23 mouse cellular contexts compared by ENCODE assay signal in genomic region chr11:101726765-101727164, GRCm38 (mm10). TPM values are rescaled to one million over a fixed set of nuclear protein-coding genes. Genes with fewer than 3 reads are reported as not detected.
A peak's percentile ranks its signal among the peaks of the same experiment; 100 is the strongest.
DNase-seq lines count a peak whose midpoint lies in the region; ATAC-seq and TF ChIP-seq lines count a peak whose summit lies in the region.
"Had no signal": no experiment of that assay in that cellular context is flagged by ENCODE, and none has a peak within 500 bp of the region (broad histone marks: within the 10 kb centered on the region; RNA-seq: fewer than 3 reads in every experiment).

No protein-coding gene starts in this region.

- H3K27me3 ChIP-seq in midbrain, embryonic 10.5 days (ENCODE audit: low read depth, poor library complexity, severe bottlenecking): no peaks in the 10 kb centered on the region
- no peaks in the 10 kb centered on the region for H3K27me3 ChIP-seq in midbrain, embryonic 16.5 days (ENCODE audit: control insufficient read depth, insufficient read depth, low read depth, low read length)
- H3K27me3 ChIP-seq in forebrain, embryonic 15.5 days: no peaks in the 10 kb centered on the region
- H3K27me3 ChIP-seq in limb, embryonic 13.5 days: no peaks in the 10 kb centered on the region
- no peaks in the 10 kb centered on the region for H3K27me3 ChIP-seq in heart, adult 2 months (ENCODE audit: control insufficient read depth, insufficient read depth, low read length)
- no peaks in the 10 kb centered on the region for H3K27me3 ChIP-seq in lung, postnatal 0 days (replicated peaks; ENCODE audit: insufficient read depth, low read length)
- H3K27me3 ChIP-seq: heart, embryonic 13.5 days; intestine, embryonic 15.5 days; kidney, embryonic 15.5 days; limb, embryonic 15.5 days; liver, embryonic 15.5 days had no signal

- TF ChIP-seq EP300 in heart, adult 2 months (IDR thresholded peaks at IDR 0.05; ENCODE audit: insufficient read depth, low read depth, low read length): no peak
- no peak for TF ChIP-seq EP300 in lung, postnatal 0 days (IDR thresholded peaks at IDR 0.05)

- no peaks in the 10 kb centered on the region for H3K36me3 ChIP-seq in midbrain, embryonic 10.5 days
- H3K36me3 ChIP-seq in midbrain, embryonic 16.5 days (ENCODE audit: control insufficient read depth, insufficient read depth, low read length): no peaks in the 10 kb centered on the region
- H3K36me3 ChIP-seq in forebrain, embryonic 15.5 days: no peaks in the 10 kb centered on the region
- no peaks in the 10 kb centered on the region for H3K36me3 ChIP-seq in limb, embryonic 13.5 days
- no peaks in the 10 kb centered on the region for H3K36me3 ChIP-seq in heart, adult 2 months (ENCODE audit: control insufficient read depth, insufficient read depth, low read length)
- H3K36me3 ChIP-seq in lung, postnatal 0 days (ENCODE audit: insufficient read depth, low read length): no peaks in the 10 kb centered on the region
- H3K36me3 ChIP-seq: G1E; heart, embryonic 13.5 days; intestine, embryonic 15.5 days; kidney, embryonic 15.5 days; limb, embryonic 15.5 days; liver, embryonic 15.5 days had no signal

- H3K9ac ChIP-seq in midbrain, embryonic 16.5 days (ENCODE audit: low read depth, low read length): no peak overlapping the region
- no peak overlapping the region for H3K9ac ChIP-seq in forebrain, embryonic 15.5 days (replicated peaks)
- 0 out of 2 replicates have a peak overlapping the region, but pooled peaks have one; percentile 26 for H3K9ac ChIP-seq in limb, embryonic 13.5 days
- no peak overlapping the region for H3K9ac ChIP-seq in heart, adult 2 months (ENCODE audit: low read depth, low read length)
- no peak overlapping the region for H3K9ac ChIP-seq in lung, postnatal 0 days (replicated peaks; ENCODE audit: low read depth)
- H3K9ac ChIP-seq: heart, embryonic 13.5 days; intestine, embryonic 15.5 days; kidney, embryonic 15.5 days; limb, embryonic 15.5 days; liver, embryonic 15.5 days had no signal

- no peak overlapping the region for H3K4me2 ChIP-seq in midbrain, embryonic 16.5 days (ENCODE audit: low read length)
- H3K4me2 ChIP-seq in forebrain, embryonic 15.5 days (replicated peaks): no peak overlapping the region
- no peak overlapping the region for H3K4me2 ChIP-seq in limb, embryonic 13.5 days (replicated peaks)
- no peak overlapping the region for H3K4me2 ChIP-seq in lung, postnatal 0 days (replicated peaks; ENCODE audit: low read depth, low read length)
- H3K4me2 ChIP-seq: heart, embryonic 13.5 days; intestine, embryonic 15.5 days; kidney, embryonic 15.5 days; limb, embryonic 15.5 days; liver, embryonic 15.5 days had no signal

- H3K4me1 ChIP-seq in midbrain, embryonic 10.5 days: peaks cover 10% of the 10 kb centered on the region
- no peaks in the 10 kb centered on the region for H3K4me1 ChIP-seq in midbrain, embryonic 16.5 days (ENCODE audit: control insufficient read depth, insufficient read depth, low read length)
- peaks cover 18% of the 10 kb centered on the region for H3K4me1 ChIP-seq in forebrain, embryonic 15.5 days
- no peaks in the 10 kb centered on the region; the same call in 1 of the 2 replicates for H3K4me1 ChIP-seq in limb, embryonic 13.5 days
- no peaks in the 10 kb centered on the region for H3K4me1 ChIP-seq in heart, adult 2 months (ENCODE audit: control insufficient read depth, insufficient read depth, low read length)
- no peaks in the 10 kb centered on the region for H3K4me1 ChIP-seq in lung, postnatal 0 days (ENCODE audit: insufficient read depth, low read depth, low read length)
- H3K4me1 ChIP-seq: heart, embryonic 13.5 days; intestine, embryonic 15.5 days; kidney, embryonic 15.5 days; limb, embryonic 15.5 days; liver, embryonic 15.5 days had no signal

- H3K79me2 ChIP-seq in heart, adult 2 months (replicated peaks; ENCODE audit: control insufficient read depth, insufficient read depth, low read length): no peaks in the 10 kb centered on the region

- DNase-seq in embryo, embryonic 10 days (ENCODE audit: low spot score): peak; percentile 29
- no peak for DNase-seq in embryo, embryonic 10.5 days (ENCODE audit: low spot score)
- no peak for DNase-seq in midbrain, embryonic 10.5 days (ENCODE audit: low spot score)
- no peak for DNase-seq in heart, adult 2 months
- DNase-seq in lung, postnatal 0 days (ENCODE audit: low spot score): no peak
- DNase-seq: adrenal gland, postnatal 14 days; cerebellum, adult 11 months; cerebellum, postnatal 14 days; heart, postnatal 36 days; kidney, postnatal 4 days; right cerebral cortex, postnatal 4 days; thymus, adult 2 months had no signal

- TF ChIP-seq POLR2A in heart, adult 2 months (IDR thresholded peaks at IDR 0.05; ENCODE audit: insufficient read depth, low read depth, low read length): no peak

- no peaks in the 10 kb centered on the region for H3K9me3 ChIP-seq in midbrain, embryonic 10.5 days (replicated peaks)
- no peaks in the 10 kb centered on the region for H3K9me3 ChIP-seq in midbrain, embryonic 16.5 days (replicated peaks; ENCODE audit: control insufficient read depth, low read length, poor library complexity, severe bottlenecking)
- H3K9me3 ChIP-seq in forebrain, embryonic 15.5 days: no peaks in the 10 kb centered on the region
- no peaks in the 10 kb centered on the region for H3K9me3 ChIP-seq in limb, embryonic 13.5 days
- no peaks in the 10 kb centered on the region for H3K9me3 ChIP-seq in lung, postnatal 0 days (ENCODE audit: low read length)
- H3K9me3 ChIP-seq: G1E; heart, embryonic 13.5 days; intestine, embryonic 15.5 days; kidney, embryonic 15.5 days; limb, embryonic 15.5 days; liver, embryonic 15.5 days had no signal

- intact Hi-C loops in heart, adult 2 months (cut with DNase I): no loop called here

- 40% methylated on average over 2 of the region's 2 CpGs for WGBS in midbrain, embryonic 10.5 days
- 35% methylated on average over 2 of the region's 2 CpGs for whole genome bisulfite sequencing in midbrain, embryonic 16.5 days
- WGBS in forebrain, embryonic 15.5 days: 18% methylated on average over 2 of the region's 2 CpGs
- WGBS in limb, embryonic 13.5 days: 13% methylated on average over 2 of the region's 2 CpGs
- WGBS in heart, adult 2 months: 71% methylated on average over 2 of the region's 2 CpGs
- WGBS in lung, postnatal 0 days: 50% methylated on average over 2 of the region's 2 CpGs

- no peak for TF ChIP-seq CTCF in heart, adult 2 months (IDR thresholded peaks at IDR 0.05)
- TF ChIP-seq CTCF in lung, postnatal 0 days (IDR thresholded peaks at IDR 0.05): no peak

- peak overlapping the region; percentile 46 for H3K27ac ChIP-seq in midbrain, embryonic 10.5 days (replicated peaks)
- no peak overlapping the region for H3K27ac ChIP-seq in midbrain, embryonic 16.5 days (ENCODE audit: low read length)
- peak overlapping the region; percentile 90 for H3K27ac ChIP-seq in forebrain, embryonic 15.5 days (replicated peaks)
- no peak overlapping the region for H3K27ac ChIP-seq in limb, embryonic 13.5 days
- no peak overlapping the region for H3K27ac ChIP-seq in heart, adult 2 months
- H3K27ac ChIP-seq in lung, postnatal 0 days (ENCODE audit: low read length): no peak overlapping the region
- H3K27ac ChIP-seq: heart, embryonic 13.5 days; intestine, embryonic 15.5 days; kidney, embryonic 15.5 days; limb, embryonic 15.5 days; liver, embryonic 15.5 days had no signal

- H3K4me3 ChIP-seq in midbrain, embryonic 10.5 days: no peak overlapping the region
- H3K4me3 ChIP-seq in midbrain, embryonic 16.5 days (ENCODE audit: low read depth, low read length): no peak overlapping the region
- no peak overlapping the region for H3K4me3 ChIP-seq in forebrain, embryonic 15.5 days
- no peak overlapping the region for H3K4me3 ChIP-seq in limb, embryonic 13.5 days
- no peak overlapping the region for H3K4me3 ChIP-seq in heart, adult 2 months
- H3K4me3 ChIP-seq in lung, postnatal 0 days (ENCODE audit: low read depth, low read length): no peak overlapping the region
- H3K4me3 ChIP-seq: heart, embryonic 13.5 days; intestine, embryonic 15.5 days; kidney, embryonic 15.5 days; limb, embryonic 15.5 days; liver, embryonic 15.5 days had no signal

- no peak for ATAC-seq in midbrain, embryonic 16.5 days
- ATAC-seq in forebrain, embryonic 15.5 days (replicated peaks): peak; percentile 66
- ATAC-seq in limb, embryonic 13.5 days (ENCODE audit: low FRiP score, low read depth): no peak
- no peak for ATAC-seq in lung, postnatal 0 days
- ATAC-seq: CD4-positive, CD25-positive, alpha-beta regulatory T cell, adult 4 months; intestine, embryonic 15.5 days had no signal

RNA-seq across cellular contexts. Expression of gene Dhx8, which starts 6.0 kb away (rescaled TPM):
- 40.0 and 44.0 TPM in 2 replicates for polyA plus RNA-seq in midbrain, embryonic 10.5 days (2016; fragmentation: Nextera tagmentation; extraction: Ambion mirVana)
- 32.0 and 34.3 TPM in 2 replicates for polyA plus RNA-seq in midbrain, embryonic 16.5 days (2015; fragmentation: Nextera tagmentation; extraction: Ambion mirVana)
- 39.3 and 40.0 TPM in 2 replicates for polyA plus RNA-seq in forebrain, embryonic 15.5 days (2015; fragmentation: Nextera tagmentation; extraction: Ambion mirVana)
- polyA plus RNA-seq in limb, embryonic 13.5 days (2015; fragmentation: Nextera tagmentation; extraction: Ambion mirVana): 47.4 and 47.9 TPM in 2 replicates
- 10 to 100 TPM; 16.0 to 17.1 TPM for total RNA-seq in heart, adult 2 months (2021)
- polyA plus RNA-seq in heart, adult 2 months (2012; rRNA removed): 7.2 and 10.7 TPM in 2 replicates
- polyA plus RNA-seq in lung, postnatal 0 days (2015; fragmentation: Nextera tagmentation; extraction: Ambion mirVana): 16.4 and 20.3 TPM in 2 replicates

RNA-seq across cellular contexts. Expression of gene Etv4, which starts 58.4 kb away (rescaled TPM):
- 9.4 and 10.5 TPM in 2 replicates for polyA plus RNA-seq in midbrain, embryonic 10.5 days (2016; fragmentation: Nextera tagmentation; extraction: Ambion mirVana)
- polyA plus RNA-seq in midbrain, embryonic 16.5 days (2015; fragmentation: Nextera tagmentation; extraction: Ambion mirVana): 7.5 and 9.8 TPM in 2 replicates
- polyA plus RNA-seq in forebrain, embryonic 15.5 days (2015; fragmentation: Nextera tagmentation; extraction: Ambion mirVana): 5.7 and 6.1 TPM in 2 replicates
- polyA plus RNA-seq in limb, embryonic 13.5 days (2015; fragmentation: Nextera tagmentation; extraction: Ambion mirVana): 15.6 and 17.9 TPM in 2 replicates
- total RNA-seq in heart, adult 2 months (2021): not detected
- polyA plus RNA-seq in heart, adult 2 months (2012; rRNA removed): 0.59 and 0.61 TPM in 2 replicates
- polyA plus RNA-seq in lung, postnatal 0 days (2015; fragmentation: Nextera tagmentation; extraction: Ambion mirVana): 1.2 TPM in 2 replicates
- total RNA-seq: granulocyte monocyte progenitor cell, adult 5-6 weeks had no signal
- polyA plus RNA-seq: CD4-positive, CD25-positive, alpha-beta regulatory T cell, adult 4 months had no signal

Comparison
In these comparisons a context has a peak if more than half of its experiments do, and no peak if none do; other contexts are left out.
1. H3K27ac ChIP-seq: peak in midbrain, embryonic 10.5 days (single experiment) and forebrain, embryonic 15.5 days (single experiment); none in midbrain, embryonic 16.5 days (single experiment), limb, embryonic 13.5 days (single experiment), heart, adult 2 months (single experiment) and lung, postnatal 0 days (single experiment).